Mouse (Mus musculus) right cerebral cortex, postnatal 10 days (tissue): ENCODE measurements around the gene Cmip.

Source experiments
- DNase-seq, 2 experiments: peaks; one replicate each; pipeline ENCODE4 v3.0.0; 2021; ENCODE audit warnings: low spot score in 2 of 2

Gene Cmip

GRCm38 (mm10) chr8:117467466-117467865 is 210.6 kb downstream of the Cmip start:
- DNase-seq, result no peak

- peak in 1 of 2 experiments; percentile 24 for DNase-seq
Observed at GRCm38 (mm10) chr8:117469431-117470341, 212.8 kb downstream of the Cmip start.

GRCm38 (mm10) chr8:117470342-117470781 is 213.5 kb downstream of the Cmip start:
- peak; percentile 93 to 96 for DNase-seq

GRCm38 (mm10) chr8:117471174-117471573 is 214.3 kb downstream of the Cmip start:
- DNase-seq, result peak; percentile 80 to 83

- DNase-seq, result no peak
Observed at GRCm38 (mm10) chr8:117471655-117472054, 214.8 kb downstream of the Cmip start.

GRCm38 (mm10) chr8:117472332-117472731 is 215.5 kb downstream of the Cmip start:
- no peak for DNase-seq

- peak; percentile 91 to 93 for DNase-seq
Observed at GRCm38 (mm10) chr8:117474944-117475343, 218.1 kb downstream of the Cmip start.

- DNase-seq, result peak; percentile 50 to 63
Observed at GRCm38 (mm10) chr8:117475819-117476218, 219.0 kb downstream of the Cmip start.

- no peak for DNase-seq
Observed at GRCm38 (mm10) chr8:117478082-117478481, 221.2 kb downstream of the Cmip start.

- DNase-seq, result no peak
Observed at GRCm38 (mm10) chr8:117479996-117480395, 223.1 kb downstream of the Cmip start.

GRCm38 (mm10) chr8:117480516-117480915 is 223.7 kb downstream of the Cmip start:
- DNase-seq, result no peak

- peak; percentile 37 to 44 for DNase-seq
Observed at GRCm38 (mm10) chr8:117481830-117482229, 225.0 kb downstream of the Cmip start.

GRCm38 (mm10) chr8:117484731-117485130 is 227.9 kb downstream of the Cmip start:
- no peak for DNase-seq

GRCm38 (mm10) chr8:117485316-117485715 is 228.5 kb downstream of the Cmip start:
- DNase-seq, result no peak

- no peak for DNase-seq
Observed at GRCm38 (mm10) chr8:117488246-117489005, 231.6 kb downstream of the Cmip start.

GRCm38 (mm10) chr8:117493543-117493942 is 236.7 kb downstream of the Cmip start:
- no peak for DNase-seq

GRCm38 (mm10) chr8:117494874-117495273 is 238.0 kb downstream of the Cmip start:
- DNase-seq, result no peak

GRCm38 (mm10) chr8:117498179-117498914 is 241.5 kb downstream of the Cmip start, which contains the start of gene Plcg2:
Gene Plcg2, plus strand, starts transcription at chr8:117498291.
- peak; percentile 42 to 48 for DNase-seq

- DNase-seq, result no peak
Observed at GRCm38 (mm10) chr8:117498915-117499540, 242.2 kb downstream of the Cmip start.

- DNase-seq, result no peak
Observed at GRCm38 (mm10) chr8:117500232-117500823, 243.5 kb downstream of the Cmip start.

GRCm38 (mm10) chr8:117501323-117501722 is 244.5 kb downstream of the Cmip start:
- DNase-seq, result no peak
